Mouse (Mus musculus) central nervous system, embryonic 11.5 days (tissue): ENCODE results near the gene 2610008E11Rik. TPM values are rescaled to one million over a fixed set of nuclear protein-coding genes. Genes with fewer than 3 reads are reported as not detected.

Experiments used
- polyA plus RNA-seq: library from polyadenylated mRNA; depleted of rRNA; stranded (reverse); fragments of >200 nt; gene quantifications from 2 replicates; pipeline ENCODE4 v1.2.3, GENCODE M21; 2012; rRNA removed

Gene 2610008E11Rik
- 16.6 and 26.1 TPM in 2 replicates for polyA plus RNA-seq

GRCm38 (mm10) chr10:79097161-79097754 lies at the start of gene 2610008E11Rik:
2610008E11Rik (minus strand) TSS chr10:79097600.

GRCm38 (mm10) chr10:79028441-79028840 lies 69.0 kb downstream of the 2610008E11Rik start, which contains the start of gene Olfr57:
Olfr57 (plus strand) TSS chr10:79028741.

Other genes with a start within 250 kb of the 2610008E11Rik start
- not detected in 2 replicates for gene Olfr1356, start 245.4 kb downstream of the 2610008E11Rik start, polyA plus RNA-seq
- not detected in 2 replicates for gene Olfr1355, start 222.1 kb downstream of the 2610008E11Rik start, polyA plus RNA-seq
- not detected in 2 replicates for gene Olfr1354, start 184.4 kb downstream of the 2610008E11Rik start, polyA plus RNA-seq
- not detected in 2 replicates for gene Olfr8, start 147.0 kb downstream of the 2610008E11Rik start, polyA plus RNA-seq
- gene Olfr1353, start 134.3 kb downstream of the 2610008E11Rik start, polyA plus RNA-seq: not detected in 2 replicates
- gene Olfr1352, start 116.5 kb downstream of the 2610008E11Rik start, polyA plus RNA-seq: not detected in 2 replicates
- not detected in 2 replicates for gene Olfr1351, start 85.1 kb downstream of the 2610008E11Rik start, polyA plus RNA-seq
- not detected in 2 replicates for gene Olfr57, start 68.9 kb downstream of the 2610008E11Rik start, polyA plus RNA-seq
- not detected in 2 replicates for gene Vmn2r80, start 51.2 kb upstream of the 2610008E11Rik start, polyA plus RNA-seq
- gene Vmn2r81, start 150.1 kb upstream of the 2610008E11Rik start, polyA plus RNA-seq: not detected in 2 replicates